Mouse (Mus musculus): ENCODE measurements around the gene Vmn1r73. TPM values are rescaled to one million over a fixed set of nuclear protein-coding genes. Genes with fewer than 3 reads are reported as not detected.

Vmn1r73 gene
- not detected in 2 replicates for polyA plus RNA-seq (2015; fragmentation: Nextera tagmentation; extraction: Ambion mirVana)

GRCm38 (mm10) chr7:11729966-11730365, at the start of gene Vmn1r73:
Vmn1r73 (plus strand) TSS chr7:11730266.
- H3K4me1 ChIP-seq = no peaks in the 10 kb centered on the region
- no peak within 1 kb of the TSS for H3K9ac ChIP-seq (replicated peaks)
- no peak within 1 kb of the TSS for H3K4me2 ChIP-seq (replicated peaks)
- H3K4me3 ChIP-seq = no peak within 1 kb of the TSS
- peaks cover 32% of the 10 kb centered on the region; the same call in 1 of the 2 replicates for H3K9me3 ChIP-seq
- no peak within 1 kb of the TSS for H3K27ac ChIP-seq (replicated peaks)
- H3K27me3 ChIP-seq = no peaks in the 10 kb centered on the region
- no peak for ATAC-seq (replicated peaks)
- 96% methylated on average over 1 of the region's 1 CpGs for WGBS
- H3K36me3 ChIP-seq = no peaks in the 10 kb centered on the region

Other genes with a start within 250 kb of the Vmn1r73 start
- not detected in 2 replicates for gene Zscan4-ps2, start 216.0 kb upstream of the Vmn1r73 start, polyA plus RNA-seq (2015; fragmentation: Nextera tagmentation; extraction: Ambion mirVana)
- gene Zscan4-ps3, start 121.0 kb upstream of the Vmn1r73 start, polyA plus RNA-seq (2015; fragmentation: Nextera tagmentation; extraction: Ambion mirVana) = not detected in 2 replicates
- not detected in 2 replicates for gene Vmn1r72, start 50.1 kb upstream of the Vmn1r73 start, polyA plus RNA-seq (2015; fragmentation: Nextera tagmentation; extraction: Ambion mirVana)
- gene Vmn1r74, start 103.7 kb downstream of the Vmn1r73 start, polyA plus RNA-seq (2015; fragmentation: Nextera tagmentation; extraction: Ambion mirVana) = not detected in 2 replicates
- gene Vmn1r75, start 144.4 kb downstream of the Vmn1r73 start, polyA plus RNA-seq (2015; fragmentation: Nextera tagmentation; extraction: Ambion mirVana) = not detected in 2 replicates
- not detected in 2 replicates for gene Vmn1r76, start 207.9 kb downstream of the Vmn1r73 start, polyA plus RNA-seq (2015; fragmentation: Nextera tagmentation; extraction: Ambion mirVana)